Mouse (Mus musculus) testis, adult 2 months (tissue): ENCODE results near the gene Adpgk. TPM values are rescaled to one million over a fixed set of nuclear protein-coding genes. Genes with fewer than 3 reads are reported as not detected.

Experiments
- H3K27ac ChIP-seq: fragments of 200-500 bp; 2 replicates; pipeline ENCODE4 v1.5.1; 2012; ENCODE audit warnings: low read depth, low read length; ENCODE audit not compliant: control insufficient read depth, insufficient read depth
- H3K27me3 ChIP-seq: fragments of 200-500 bp; 2 replicates; pipeline ENCODE4 v1.6.1; 2012; ENCODE audit warnings: mild to moderate bottlenecking, low read length, moderate library complexity; ENCODE audit not compliant: control insufficient read depth, insufficient read depth
- H3K36me3 ChIP-seq: fragments of 200-500 bp; 2 replicates; pipeline ENCODE4 v1.6.1; 2012; ENCODE audit warnings: mild to moderate bottlenecking, low read length; ENCODE audit not compliant: control insufficient read depth, insufficient read depth
- H3K4me1 ChIP-seq: fragments of 200-500 bp; 2 replicates; pipeline ENCODE4 v1.6.1; 2012; ENCODE audit warnings: low read length; ENCODE audit not compliant: control insufficient read depth, insufficient read depth
- H3K4me3 ChIP-seq: fragments of 200-500 bp; 2 replicates; pipeline ENCODE4 v1.5.1; 2012; ENCODE audit warnings: low read depth, mild to moderate bottlenecking, low read length, moderate library complexity, mixed read lengths; ENCODE audit not compliant: control insufficient read depth
- CTCF ChIP-seq: fragments of 200-500 bp; IDR thresholded peaks from 2 replicates; pipeline ENCODE4 v1.5.1; 2012; ENCODE audit warnings: low read depth, mild to moderate bottlenecking, inconsistent platforms, low read length, moderate library complexity; ENCODE audit not compliant: control insufficient read depth, insufficient read depth, insufficient replicate concordance
- POLR2A ChIP-seq: fragments of 200-500 bp; IDR thresholded peaks from 2 replicates; pipeline ENCODE4 v1.6.1; 2012; ENCODE audit warnings: low read depth, mild to moderate bottlenecking, inconsistent platforms, low read length, moderate library complexity; ENCODE audit not compliant: control insufficient read depth
- polyA plus RNA-seq: library from polyadenylated mRNA; depleted of rRNA; stranded (reverse); fragments of >200 nt; gene quantifications from 2 replicates; pipeline ENCODE4 v1.2.3, GENCODE M21; 2012

The Adpgk gene
- polyA plus RNA-seq, 1 experiment, result 7.7 TPM

GRCm38 (mm10) chr9:59266332-59266731, 25.0 kb upstream of the Adpgk start:
- Histone ChIP-seq H3K27ac (no peak overlapping the region), H3K4me1 (peaks cover 6% of the 10 kb centered on the region), H3K36me3 (no peaks in the 10 kb centered on the region), H3K27me3 (no peaks in the 10 kb centered on the region), H3K4me3 (peak overlapping the region; percentile 59; the same call in 1 of the 2 replicates)
- no peak for TF ChIP-seq POLR2A
- peak; percentile 63; the same call in 1 of the 2 replicates for TF ChIP-seq CTCF

GRCm38 (mm10) chr9:59269728-59270127, 21.6 kb upstream of the Adpgk start:
- no peak overlapping the region for H3K27ac ChIP-seq
- H3K4me3 ChIP-seq, result no peak overlapping the region
- H3K36me3 ChIP-seq, result no peaks in the 10 kb centered on the region
- TF ChIP-seq CTCF (peak; percentile 17; the same call in 1 of the 2 replicates), POLR2A (no peak)
- peaks cover 7% of the 10 kb centered on the region for H3K4me1 ChIP-seq
- no peaks in the 10 kb centered on the region for H3K27me3 ChIP-seq

- no peaks in the 10 kb centered on the region for H3K27me3 ChIP-seq
- H3K4me3 ChIP-seq, result no peak overlapping the region
- TF ChIP-seq POLR2A (no peak), CTCF (no peak)
- no peak overlapping the region for H3K27ac ChIP-seq
- peaks cover 6% of the 10 kb centered on the region for H3K4me1 ChIP-seq
- H3K36me3 ChIP-seq, result no peaks in the 10 kb centered on the region
Measured at GRCm38 (mm10) chr9:59271081-59271480, 20.3 kb upstream of the Adpgk start.

- Histone ChIP-seq H3K4me1 (0 out of 2 replicates have a peak, but pooled peaks cover 4% of the 10 kb centered on the region), H3K36me3 (no peaks in the 10 kb centered on the region), H3K27me3 (no peaks in the 10 kb centered on the region), H3K27ac (no peak overlapping the region), H3K4me3 (no peak overlapping the region)
- no peak for TF ChIP-seq POLR2A
- no peak for TF ChIP-seq CTCF
Measured at GRCm38 (mm10) chr9:59271711-59272110, 19.6 kb upstream of the Adpgk start.

- Histone ChIP-seq H3K4me3 (no peak overlapping the region), H3K36me3 (no peaks in the 10 kb centered on the region), H3K27me3 (no peaks in the 10 kb centered on the region), H3K4me1 (0 out of 2 replicates have a peak, but pooled peaks cover 4% of the 10 kb centered on the region), H3K27ac (no peak overlapping the region)
- TF ChIP-seq POLR2A (no peak), CTCF (no peak)
Measured at GRCm38 (mm10) chr9:59273199-59273598, 18.2 kb upstream of the Adpgk start.

GRCm38 (mm10) chr9:59274846-59275455, 16.4 kb upstream of the Adpgk start:
- Histone ChIP-seq H3K4me3 (0 out of 2 replicates have a peak overlapping the region, but pooled peaks have one; percentile 1), H3K4me1 (0 out of 2 replicates have a peak, but pooled peaks cover 4% of the 10 kb centered on the region), H3K36me3 (no peaks in the 10 kb centered on the region), H3K27ac (no peak overlapping the region), H3K27me3 (no peaks in the 10 kb centered on the region)
- TF ChIP-seq POLR2A, result no peak

GRCm38 (mm10) chr9:59278199-59278598, 13.2 kb upstream of the Adpgk start:
- Histone ChIP-seq H3K27me3 (no peaks in the 10 kb centered on the region), H3K27ac (no peak overlapping the region), H3K36me3 (no peaks in the 10 kb centered on the region), H3K4me1 (peaks cover 7% of the 10 kb centered on the region), H3K4me3 (no peak overlapping the region)
- TF ChIP-seq POLR2A (no peak), CTCF (no peak)
